Mouse (Mus musculus) stomach, embryonic 15.5 days (tissue): ENCODE results near the gene Mast1. TPM values are rescaled to one million over a fixed set of nuclear protein-coding genes. Genes with fewer than 3 reads are reported as not detected.

Experiments used
- ATAC-seq: fragments of 200-750 bp; cut with Nextera tagmentation; 2 replicates; pipeline ENCODE4 v1.8.0; 2017; ENCODE audit warnings: low read depth, moderate number of reproducible peaks, moderate TSS enrichment; ENCODE audit not compliant: insufficient read depth, low FRiP score
- H3K27ac ChIP-seq: fragments of 300-500 bp; sonication (generic); 2 replicates; pipeline ENCODE4 v1.5.1; 2015; ENCODE audit warnings: mild to moderate bottlenecking, inconsistent platforms
- H3K27me3 ChIP-seq: fragments of 300-500 bp; sonication (generic); replicated peaks from 2 replicates; pipeline ENCODE4 v1.6.1; 2015; ENCODE audit warnings: inconsistent platforms
- H3K36me3 ChIP-seq: fragments of 300-500 bp; sonication (generic); 2 replicates; pipeline ENCODE4 v1.6.1; 2015; ENCODE audit warnings: inconsistent platforms
- H3K4me1 ChIP-seq: fragments of 300-500 bp; sonication (generic); 2 replicates; pipeline ENCODE4 v1.6.1; 2015; ENCODE audit warnings: inconsistent platforms
- H3K4me2 ChIP-seq: fragments of 300-500 bp; sonication (generic); 2 replicates; pipeline ENCODE4 v1.6.1; 2015; ENCODE audit warnings: mild to moderate bottlenecking, inconsistent platforms
- H3K4me3 ChIP-seq: fragments of 300-500 bp; sonication (generic); replicated peaks from 2 replicates; pipeline ENCODE4 v1.5.1; 2015; ENCODE audit warnings: inconsistent platforms
- H3K9ac ChIP-seq: fragments of 300-500 bp; sonication (generic); 2 replicates; pipeline ENCODE4 v1.6.1; 2015; ENCODE audit warnings: inconsistent platforms
- H3K9me3 ChIP-seq: fragments of 300-500 bp; sonication (generic); 2 replicates; pipeline ENCODE4 v1.6.1; 2016; ENCODE audit warnings: inconsistent platforms
- WGBS: fragments of 180-500 bp; shearing (Covaris S2); methylation state at CpG from one replicate; pipeline ENCODE4 v1.1.7; 2015; 5-methylcytosine and 5-hydroxymethylcytosine counted together
- polyA plus RNA-seq: library from polyadenylated mRNA; unstranded; fragments of >200 nt; fragmentation: Nextera tagmentation; extraction: Ambion mirVana; gene quantifications from 2 replicates; pipeline ENCODE4 v1.2.1, GENCODE M21; 2015

Mast1 gene
- polyA plus RNA-seq, 1 experiment from 2014 or later, result 2.2 TPM

DNA sequence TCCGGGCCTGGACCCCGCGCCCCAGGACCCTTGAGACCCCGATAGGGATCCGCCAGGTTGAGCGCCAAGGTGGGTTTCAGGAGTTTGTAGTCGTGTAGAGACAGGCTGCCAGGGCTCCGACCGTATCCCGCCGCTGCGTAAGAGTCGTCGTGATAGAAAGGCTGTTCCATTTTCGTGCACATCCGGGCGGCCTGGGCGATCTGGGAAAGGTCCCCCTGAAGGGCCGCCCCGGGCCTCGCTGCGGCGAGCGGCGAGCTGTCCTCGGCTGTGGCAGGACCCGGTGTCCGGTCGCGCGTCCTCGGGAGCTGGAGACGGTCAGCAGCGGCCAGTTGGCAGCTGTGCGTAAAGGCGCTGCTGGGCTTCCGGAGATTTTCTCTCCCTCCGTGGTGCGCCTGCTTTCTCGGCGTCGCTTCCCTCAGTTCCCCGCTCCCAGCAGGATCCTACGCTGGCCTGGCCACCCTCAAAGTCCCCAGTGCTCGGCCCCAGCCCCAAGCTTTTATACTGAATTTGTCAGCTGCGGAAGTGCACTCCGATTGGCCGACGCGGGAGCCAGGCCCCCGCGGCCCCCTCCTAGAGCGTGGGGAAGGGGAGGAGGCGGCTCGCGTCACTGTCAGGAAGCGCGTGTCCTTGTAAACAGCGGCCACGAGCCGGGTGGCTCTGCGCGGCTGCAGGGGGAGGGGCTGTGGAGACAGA, 41.2 kb upstream of the Mast1 start, which contains the start of gene Junb:
Gene Junb (minus strand): TSS at position 471 of the 693 bp plus-strand sequence.
- under 1% methylated on average over 63 of the region's 63 CpGs for WGBS

DNA sequence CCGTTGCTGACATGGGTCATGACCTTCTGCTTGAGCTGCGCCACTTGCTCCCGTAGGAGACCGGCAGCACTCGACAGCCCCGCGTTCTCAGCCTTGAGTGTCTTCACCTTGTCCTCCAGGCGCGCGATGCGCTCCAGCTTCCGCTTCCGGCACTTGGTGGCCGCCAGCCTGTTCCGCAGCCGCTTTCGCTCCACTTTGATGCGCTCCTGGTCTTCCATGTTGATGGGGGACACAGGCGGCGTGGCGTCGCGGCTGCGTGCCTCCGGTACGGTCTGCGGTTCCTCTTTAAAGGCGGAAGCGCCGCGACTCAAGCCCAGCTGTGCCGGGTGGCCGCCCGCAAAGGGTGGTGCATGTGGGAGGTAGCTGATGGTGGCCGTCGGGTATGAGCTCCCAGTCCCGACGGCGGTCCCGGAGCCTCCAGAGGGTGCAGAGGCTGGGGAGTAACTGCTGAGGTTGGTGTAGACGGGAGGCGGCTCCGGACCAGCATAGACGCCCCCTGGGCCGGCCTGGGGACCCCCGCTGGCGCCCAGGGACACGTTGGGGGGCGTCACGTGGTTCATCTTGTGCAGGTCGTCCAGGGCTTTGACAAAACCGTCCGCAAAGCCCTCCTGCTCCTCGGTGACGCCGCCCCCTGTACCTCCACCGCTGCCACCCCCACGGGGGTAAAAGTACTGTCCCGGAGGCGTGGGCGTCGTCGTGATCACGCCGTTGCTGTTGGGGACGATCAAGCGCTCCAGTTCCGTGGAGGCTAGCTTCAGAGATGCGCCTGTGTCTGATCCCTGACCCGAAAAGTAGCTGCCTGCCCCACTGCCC, 40.5 kb upstream of the Mast1 start:
- H3K36me3 ChIP-seq, result no peaks in the 10 kb centered on the region
- H3K9ac ChIP-seq, result peak overlapping the region; percentile 82
- H3K9me3 ChIP-seq, result no peaks in the 10 kb centered on the region
- H3K4me3 ChIP-seq, result peak overlapping the region; percentile 67
- WGBS, result under 1% methylated on average over 70 of the region's 70 CpGs
- H3K27me3 ChIP-seq, result no peaks in the 10 kb centered on the region
- no peak for ATAC-seq
- H3K27ac ChIP-seq, result peak overlapping the region; percentile 95
- H3K4me1 ChIP-seq, result peaks cover 66% of the 10 kb centered on the region
- peak overlapping the region; percentile 99 for H3K4me2 ChIP-seq

More for the DNA sequence above, 41.2 kb upstream of the Mast1 start, which contains the start of gene Junb:
- Histone ChIP-seq H3K4me1 (peaks cover 67% of the 10 kb centered on the region), H3K4me3 (peak within 1 kb of the TSS; percentile 67), H3K9me3 (no peaks in the 10 kb centered on the region), H3K4me2 (peak within 1 kb of the TSS; percentile 99), H3K27me3 (no peaks in the 10 kb centered on the region), H3K36me3 (no peaks in the 10 kb centered on the region), H3K27ac (peak within 1 kb of the TSS; percentile 95), H3K9ac (peak within 1 kb of the TSS; percentile 82)
- ATAC-seq, result peak; percentile 50

DNA sequence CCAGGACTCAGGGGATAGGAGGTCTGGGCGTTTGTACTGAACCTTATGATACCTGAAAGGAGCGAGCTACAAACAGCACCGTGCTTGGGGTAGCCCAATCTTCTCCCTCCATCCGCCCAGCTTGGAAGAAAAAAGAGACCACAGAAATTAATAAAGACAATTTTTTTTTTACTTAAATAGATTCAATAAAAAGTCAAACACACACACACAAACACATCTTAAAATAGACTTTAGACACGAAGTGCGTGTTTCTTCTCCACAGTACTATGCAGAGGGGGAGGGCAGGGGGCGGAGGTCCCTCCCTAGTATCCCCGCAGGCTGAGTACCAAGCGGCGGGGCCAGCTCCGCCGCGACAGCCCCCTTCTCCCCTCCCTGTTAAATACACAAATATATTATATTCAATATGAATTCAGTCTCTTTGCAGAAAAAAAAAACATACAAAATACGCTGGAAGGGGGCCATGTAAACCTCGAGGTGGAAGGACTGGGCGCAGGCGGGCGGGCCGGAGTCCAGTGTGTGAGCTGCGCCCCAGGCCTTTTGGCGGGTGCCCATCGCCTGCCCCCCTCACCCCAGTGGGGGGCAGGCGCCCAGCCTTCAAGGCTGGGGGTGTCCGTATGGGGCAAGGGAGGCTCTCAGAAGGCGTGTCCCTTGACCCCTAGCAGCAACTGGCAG, 39.7 kb upstream of the Mast1 start:
- Histone ChIP-seq H3K27me3 (no peaks in the 10 kb centered on the region), H3K27ac (peak overlapping the region; percentile 95), H3K4me3 (peak overlapping the region; percentile 67), H3K9ac (peak overlapping the region; percentile 82), H3K36me3 (peaks cover 2% of the 10 kb centered on the region; the same call in 1 of the 2 replicates), H3K4me2 (peak overlapping the region; percentile 99), H3K9me3 (no peaks in the 10 kb centered on the region), H3K4me1 (peaks cover 59% of the 10 kb centered on the region)
- 2% methylated on average over 25 of the region's 25 CpGs for WGBS
- ATAC-seq, result no peak

DNA sequence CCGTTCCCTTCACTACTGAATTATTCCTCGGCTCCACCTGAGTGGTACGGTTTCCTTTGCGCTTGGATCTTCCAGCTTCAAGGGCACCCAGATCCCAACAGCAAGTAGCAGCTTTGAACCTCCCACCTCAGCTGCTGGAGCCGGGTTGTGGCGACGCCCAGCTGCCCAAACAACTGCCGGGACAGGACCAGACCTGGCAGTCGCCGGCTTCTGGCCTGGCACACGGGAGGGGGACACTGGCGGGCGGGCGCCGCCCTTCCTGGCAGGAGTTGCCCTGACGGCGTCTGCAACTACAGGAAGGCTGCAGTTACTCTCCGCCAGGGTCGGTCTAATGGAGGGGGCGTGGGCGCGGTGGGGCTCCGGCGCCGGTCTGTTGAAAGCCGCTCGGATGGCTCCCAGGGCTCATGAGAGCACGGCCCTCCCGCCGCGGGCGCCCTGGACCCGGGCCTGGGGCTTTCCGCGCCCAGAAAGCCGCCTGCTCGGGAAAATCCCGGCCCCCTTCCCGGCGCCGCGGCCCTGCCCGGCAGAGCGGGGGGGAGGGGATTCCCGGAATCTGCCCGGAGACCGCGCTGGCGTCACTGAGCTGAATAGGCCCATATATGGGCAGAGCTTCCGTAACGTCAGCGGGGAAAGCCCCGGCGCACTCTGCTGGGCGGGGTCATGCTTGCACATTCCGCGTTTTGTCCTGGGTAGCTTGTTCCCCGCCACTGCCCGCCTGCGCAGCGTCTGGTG, 39.0 kb upstream of the Mast1 start:
- ATAC-seq, result peak; percentile 75
- Histone ChIP-seq H3K9me3 (no peaks in the 10 kb centered on the region), H3K27ac (peak overlapping the region; percentile 95), H3K9ac (peak overlapping the region; percentile 82; the same call in 1 of the 2 replicates), H3K4me2 (peak overlapping the region; percentile 99), H3K36me3 (peaks cover 8% of the 10 kb centered on the region), H3K4me1 (peaks cover 51% of the 10 kb centered on the region), H3K4me3 (peak overlapping the region; percentile 67), H3K27me3 (no peaks in the 10 kb centered on the region)
- under 1% methylated on average over 59 of the region's 61 CpGs for WGBS

DNA sequence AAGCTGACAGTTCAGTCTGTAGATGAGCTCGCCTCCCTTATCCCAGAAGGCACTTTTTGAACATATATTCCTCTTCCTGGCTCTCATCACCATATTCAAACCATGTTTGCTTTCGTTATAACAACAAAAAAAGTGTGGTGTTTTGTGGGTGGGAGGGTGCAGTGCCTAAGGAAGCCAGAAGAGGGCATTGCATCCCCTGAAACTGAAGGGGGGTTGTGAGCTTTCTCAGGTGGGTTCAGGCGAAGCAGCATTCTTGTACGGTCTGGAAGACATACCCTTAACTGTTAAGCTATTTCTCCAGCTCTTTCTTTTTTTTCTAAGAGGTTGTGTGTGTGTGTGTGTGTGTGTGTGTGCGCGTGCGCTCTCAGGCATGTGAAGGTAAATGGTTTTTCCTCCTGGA, 38.3 kb upstream of the Mast1 start:
- H3K9ac ChIP-seq, result no peak overlapping the region
- no peaks in the 10 kb centered on the region for H3K9me3 ChIP-seq
- peaks cover 11% of the 10 kb centered on the region for H3K36me3 ChIP-seq
- peak overlapping the region; percentile 67; the same call in 1 of the 2 replicates for H3K4me3 ChIP-seq
- peak overlapping the region; percentile 95 for H3K27ac ChIP-seq
- no peaks in the 10 kb centered on the region for H3K27me3 ChIP-seq
- WGBS, result 39% methylated on average over 7 of the region's 7 CpGs
- peaks cover 51% of the 10 kb centered on the region for H3K4me1 ChIP-seq
- no peak for ATAC-seq
- H3K4me2 ChIP-seq, result peak overlapping the region; percentile 99

DNA sequence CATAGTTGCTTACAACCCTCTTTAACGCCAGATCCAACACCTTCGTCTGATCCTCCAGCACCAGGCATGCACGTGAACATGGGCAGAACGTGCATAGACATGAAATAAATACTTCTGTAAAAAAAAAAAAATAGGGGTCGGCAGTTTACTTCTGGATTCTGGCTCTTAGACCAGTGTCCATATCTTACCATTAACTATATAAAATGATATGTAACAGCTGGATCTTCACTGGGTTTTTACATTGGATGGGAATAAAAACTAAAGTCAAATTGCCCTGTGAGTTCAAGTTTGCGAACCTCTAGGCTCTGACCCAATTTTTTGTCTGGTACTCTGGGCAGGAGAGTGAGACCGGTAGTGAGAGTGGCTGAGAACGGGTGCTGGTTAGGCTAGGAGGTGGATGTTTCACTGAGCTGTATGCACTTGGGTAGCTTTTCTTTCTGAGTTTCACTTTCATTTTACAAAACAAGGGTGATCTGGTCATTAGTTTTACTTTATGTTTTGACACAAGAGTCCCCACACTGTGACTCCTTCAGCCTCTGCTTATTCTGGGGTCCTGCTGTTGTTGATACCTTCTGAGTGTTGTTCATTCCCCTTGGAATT, 37.5 kb upstream of the Mast1 start:
- Histone ChIP-seq H3K9ac (no peak overlapping the region), H3K9me3 (no peaks in the 10 kb centered on the region), H3K4me1 (peaks cover 45% of the 10 kb centered on the region), H3K36me3 (peaks cover 11% of the 10 kb centered on the region), H3K27me3 (no peaks in the 10 kb centered on the region), H3K4me3 (no peak overlapping the region), H3K27ac (peak overlapping the region; percentile 27), H3K4me2 (no peak overlapping the region)
- 74% methylated on average over 8 of the region's 8 CpGs for WGBS
- no peak for ATAC-seq

DNA sequence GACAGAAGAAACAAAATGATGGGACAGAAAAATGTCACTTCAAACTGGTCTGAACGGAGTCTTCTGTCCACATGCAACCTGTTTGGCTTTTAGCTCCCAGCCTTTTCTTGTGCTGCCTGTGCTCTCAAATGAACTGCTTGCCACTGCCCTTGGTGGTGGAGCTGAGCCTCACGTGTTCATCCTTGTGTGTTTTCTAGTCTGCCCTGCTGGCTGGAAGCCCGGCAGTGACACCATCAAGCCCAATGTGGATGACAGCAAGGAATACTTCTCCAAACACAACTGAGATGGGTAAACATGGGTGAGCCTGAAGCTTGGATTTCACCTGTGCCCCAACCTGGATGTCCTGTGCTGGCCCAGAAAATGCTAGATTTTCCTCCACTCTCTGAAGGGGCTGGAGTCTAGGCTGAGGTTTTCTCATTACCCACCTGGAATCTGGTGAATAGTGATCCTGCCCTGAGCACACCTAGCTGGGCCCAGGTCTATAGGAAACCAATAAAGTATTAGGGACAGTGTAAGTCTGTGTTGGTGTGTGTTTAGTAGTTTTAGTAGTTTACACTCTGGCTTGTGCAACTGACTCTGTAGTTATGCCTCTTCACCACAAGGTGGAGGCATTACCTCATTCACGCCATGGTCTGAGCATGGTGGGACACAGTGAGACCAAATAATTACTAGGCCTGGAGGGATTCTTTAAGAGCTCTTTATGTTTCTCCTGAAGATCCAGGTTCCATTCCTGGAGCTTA, 36.8 kb upstream of the Mast1 start:
- Histone ChIP-seq H3K27ac (peak overlapping the region; percentile 27; the same call in 1 of the 2 replicates), H3K4me1 (peaks cover 38% of the 10 kb centered on the region), H3K27me3 (no peaks in the 10 kb centered on the region), H3K4me3 (no peak overlapping the region), H3K9ac (no peak overlapping the region), H3K9me3 (no peaks in the 10 kb centered on the region), H3K36me3 (peaks cover 11% of the 10 kb centered on the region), H3K4me2 (no peak overlapping the region)
- no peak for ATAC-seq
- WGBS, result 57% methylated on average over 4 of the region's 4 CpGs

DNA sequence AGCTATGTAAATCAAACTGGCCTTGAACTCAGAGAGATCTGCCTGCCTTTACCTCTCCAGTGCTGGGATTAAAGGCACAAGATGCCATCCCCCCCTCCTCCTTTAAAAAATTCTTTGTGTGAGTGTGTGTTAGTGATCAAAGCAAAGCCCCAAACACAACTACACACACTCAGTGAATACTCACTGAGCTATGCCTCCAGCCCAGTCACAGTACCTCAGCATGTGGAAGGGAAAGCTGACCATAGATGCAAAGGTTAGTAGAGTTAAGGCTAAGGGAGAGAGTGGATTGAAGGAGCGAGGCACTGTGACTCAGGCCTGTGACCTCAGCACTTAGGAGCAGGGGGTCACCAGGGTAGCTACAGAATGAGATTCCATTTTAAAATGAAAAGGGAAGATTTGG, 35.9 kb upstream of the Mast1 start:
- Histone ChIP-seq H3K27ac (no peak overlapping the region), H3K9ac (no peak overlapping the region), H3K9me3 (no peaks in the 10 kb centered on the region), H3K36me3 (peaks cover 11% of the 10 kb centered on the region), H3K4me1 (peaks cover 39% of the 10 kb centered on the region), H3K4me2 (no peak overlapping the region), H3K27me3 (no peaks in the 10 kb centered on the region), H3K4me3 (no peak overlapping the region)
- no peak for ATAC-seq
- WGBS, result 94% methylated on average over 1 of the region's 1 CpGs

DNA sequence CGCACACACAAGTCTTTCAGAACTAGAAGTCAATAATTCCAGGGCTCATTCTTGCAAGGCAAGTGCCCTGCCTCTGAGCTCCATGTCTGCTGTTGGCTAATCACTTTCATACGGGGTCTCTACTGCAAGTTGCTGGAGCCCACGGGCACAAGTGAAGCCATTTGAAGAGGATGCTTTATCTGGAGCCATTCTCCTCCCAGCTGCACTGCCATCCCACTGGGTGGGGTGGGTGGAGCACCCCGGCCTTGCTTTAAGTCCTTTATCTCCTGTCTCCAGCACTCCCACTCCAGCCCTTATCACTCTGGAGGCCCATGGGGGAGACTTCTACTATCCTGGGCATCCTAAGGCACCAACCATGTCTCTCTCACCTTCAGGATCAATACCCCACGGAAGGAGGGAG, 33.8 kb upstream of the Mast1 start:
- Histone ChIP-seq H3K27me3 (no peaks in the 10 kb centered on the region), H3K9ac (peak overlapping the region; percentile 76; the same call in 1 of the 2 replicates), H3K4me1 (peaks cover 30% of the 10 kb centered on the region), H3K36me3 (peaks cover 11% of the 10 kb centered on the region), H3K4me2 (peak overlapping the region; percentile 84), H3K27ac (peak overlapping the region; percentile 95; the same call in 1 of the 2 replicates), H3K9me3 (no peaks in the 10 kb centered on the region), H3K4me3 (peak overlapping the region; percentile 71)
- 54% methylated on average over 5 of the region's 5 CpGs for WGBS
- peak; percentile 58; the same call in 1 of the 2 replicates for ATAC-seq

DNA sequence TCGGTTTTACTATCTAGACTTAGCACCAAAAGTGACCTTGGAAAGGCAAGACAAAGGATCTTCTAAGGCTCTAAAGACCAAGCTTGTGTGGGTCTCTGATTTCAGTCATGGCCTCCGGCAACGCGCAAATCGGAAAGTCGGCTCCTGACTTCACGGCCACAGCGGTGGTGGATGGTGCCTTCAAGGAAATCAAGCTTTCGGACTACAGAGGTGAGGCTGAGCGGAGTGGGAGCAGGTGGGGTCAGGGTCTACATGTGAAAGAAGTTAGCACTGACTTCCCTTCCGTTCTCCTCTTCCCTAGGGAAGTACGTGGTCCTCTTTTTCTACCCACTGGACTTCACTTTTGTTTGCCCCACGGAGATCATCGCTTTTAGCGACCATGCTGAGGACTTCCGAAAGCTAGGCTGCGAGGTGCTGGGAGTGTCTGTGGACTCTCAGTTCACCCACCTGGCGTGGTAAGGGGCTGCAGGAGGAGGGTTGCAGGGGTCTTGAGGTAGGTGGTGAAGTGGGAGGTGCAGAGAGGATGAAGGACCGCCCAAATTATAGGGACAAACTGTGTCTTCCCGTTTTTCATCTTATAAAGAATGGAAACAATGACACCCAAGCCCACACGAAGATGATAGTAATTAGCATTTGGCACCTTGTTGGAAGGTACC, 33.1 kb upstream of the Mast1 start:
- H3K9me3 ChIP-seq, result no peaks in the 10 kb centered on the region
- H3K27me3 ChIP-seq, result no peaks in the 10 kb centered on the region
- H3K4me1 ChIP-seq, result peaks cover 27% of the 10 kb centered on the region
- H3K4me3 ChIP-seq, result peak overlapping the region; percentile 71
- H3K36me3 ChIP-seq, result peaks cover 11% of the 10 kb centered on the region
- 4% methylated on average over 21 of the region's 21 CpGs for WGBS
- ATAC-seq, result no peak
- H3K27ac ChIP-seq, result peak overlapping the region; percentile 95
- H3K4me2 ChIP-seq, result peak overlapping the region; percentile 84
- H3K9ac ChIP-seq, result peak overlapping the region; percentile 76
